Mouse (Mus musculus) liver, embryonic 14.5 days (tissue): ENCODE measurements at regions not wholly inside any gene's neighbourhood (a gene's known extent, or its start where the extent isn't known, plus 50 kb on each side); places are given as distances from the start of the nearest gene placed in this dataset.

ENCODE experiments used
- ATAC-seq: fragments of 200-750 bp; cut with Nextera tagmentation; 2 replicates; pipeline ENCODE4 v1.8.0; 2017; ENCODE audit warnings: moderate number of reproducible peaks, mild to moderate bottlenecking, moderate library complexity; ENCODE audit not compliant: insufficient read depth
- DNase-seq, 3 experiments: peaks; one replicate each; pipeline ENCODE4 v3.0.0-alpha.2; 2012 to 2013; ENCODE audit warnings: low read depth in 3 of 3, low spot score in 3 of 3
- H3K27ac ChIP-seq: fragments of 300-500 bp; sonication (generic); 2 replicates; pipeline ENCODE4 v1.5.1; 2014; ENCODE audit warnings: moderate library complexity, mild to moderate bottlenecking, control low read depth, inconsistent platforms
- H3K27me3 ChIP-seq: fragments of 300-500 bp; sonication (generic); 2 replicates; pipeline ENCODE4 v1.6.1; 2014; ENCODE audit warnings: mild to moderate bottlenecking, low read length, moderate library complexity; ENCODE audit not compliant: control insufficient read depth, insufficient read depth
- H3K36me3 ChIP-seq: fragments of 300-500 bp; sonication (generic); replicated peaks from 2 replicates; pipeline ENCODE4 v1.6.1; 2014; ENCODE audit warnings: low read depth; ENCODE audit not compliant: control insufficient read depth, insufficient read depth
- H3K4me1 ChIP-seq, 2 experiments: fragments of 200-500 bp in 1 of 2; fragments of 300-500 bp in 1 of 2; sonication (generic) in 1 of 2; replicated peaks; 2 replicates each; pipeline ENCODE4 v1.6.1; 2012 to 2014; ENCODE audit warnings: antibody characterized with exemption in 1 of 2, inconsistent platforms in 1 of 2, low read length in 1 of 2; ENCODE audit not compliant: control insufficient read depth in 2 of 2, insufficient read depth in 2 of 2
- H3K4me2 ChIP-seq: fragments of 300-500 bp; sonication (generic); 2 replicates; pipeline ENCODE4 v1.6.1; 2014; ENCODE audit warnings: low read depth, mild to moderate bottlenecking, control low read depth, moderate library complexity
- H3K4me3 ChIP-seq, 2 experiments: fragments of 200-500 bp in 1 of 2; fragments of 300-500 bp in 1 of 2; sonication (generic) in 1 of 2; 2 replicates each; pipeline ENCODE4 v1.5.1; 2012 to 2014; ENCODE audit warnings: low read depth in 2 of 2, low read length in 2 of 2, mild to moderate bottlenecking in 2 of 2, control low read depth in 1 of 2, inconsistent platforms in 1 of 2, moderate library complexity in 1 of 2; ENCODE audit not compliant: insufficient read depth in 1 of 2
- H3K9ac ChIP-seq: fragments of 300-500 bp; sonication (generic); replicated peaks from 2 replicates; pipeline ENCODE4 v1.6.1; 2014; ENCODE audit warnings: mild to moderate bottlenecking, control low read depth, moderate library complexity
- H3K9me3 ChIP-seq: fragments of 300-500 bp; sonication (generic); 2 replicates; pipeline ENCODE4 v1.6.1; 2016; ENCODE audit warnings: low read length, mixed read lengths; ENCODE audit not compliant: control insufficient read depth
- CTCF ChIP-seq: IDR thresholded peaks from 2 replicates; pipeline ENCODE4 v1.5.1; 2016; ENCODE audit warnings: antibody characterized with exemption, low read depth, control low read depth
- EP300 ChIP-seq: IDR thresholded peaks from 2 replicates; pipeline ENCODE4 v1.6.1; 2016; ENCODE audit warnings: antibody characterized with exemption, low read depth
- WGBS: fragments of 180-500 bp; shearing (Covaris S2); extraction: QIAGEN DNeasy Blood & Tissue Kit; methylation state at CpG from one replicate; pipeline ENCODE4 v1.1.7; 2014; ENCODE audit not compliant: insufficient replicate concordance; 5-methylcytosine and 5-hydroxymethylcytosine counted together

DNA sequence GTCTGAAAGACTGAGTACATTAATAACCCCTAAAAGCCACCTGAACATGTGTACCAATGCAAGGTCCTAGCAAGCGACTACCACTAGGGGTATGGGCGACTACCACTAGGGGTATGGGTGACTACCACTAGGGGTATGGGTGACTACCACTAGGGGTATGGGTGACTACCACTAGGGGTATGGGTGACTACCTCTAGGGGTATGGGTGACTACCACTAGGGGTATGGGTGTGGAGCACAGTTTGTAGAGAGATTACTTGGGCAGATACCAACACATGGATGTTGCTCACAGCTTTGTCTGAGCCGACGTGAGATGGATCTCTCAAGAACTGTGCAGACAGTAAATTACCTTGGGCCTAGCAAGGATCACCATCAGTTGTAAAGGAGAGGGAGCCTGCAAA is 299.2 kb upstream of the Kcnh8 start:
- H3K27ac ChIP-seq = no peak overlapping the region
- no peak for DNase-seq
- no peak overlapping the region for H3K9ac ChIP-seq
- no peaks in the 10 kb centered on the region for H3K4me1 ChIP-seq
- ATAC-seq = no peak
- H3K4me2 ChIP-seq = no peak overlapping the region
- TF ChIP-seq EP300 (no peak), CTCF (no peak)
- H3K4me3 ChIP-seq = no peak overlapping the region
- no peaks in the 10 kb centered on the region for H3K27me3 ChIP-seq
- no peaks in the 10 kb centered on the region for H3K9me3 ChIP-seq
- WGBS = 71% methylated on average over 4 of the region's 4 CpGs
- H3K36me3 ChIP-seq = no peaks in the 10 kb centered on the region

GRCm38 (mm10) chr17:52299769-52300168 is 302.7 kb upstream of the Kcnh8 start:
- H3K9ac ChIP-seq = no peak overlapping the region
- no peaks in the 10 kb centered on the region for H3K9me3 ChIP-seq
- H3K27me3 ChIP-seq = no peaks in the 10 kb centered on the region
- no peak for TF ChIP-seq EP300
- no peak for TF ChIP-seq CTCF
- H3K36me3 ChIP-seq = no peaks in the 10 kb centered on the region
- no peak overlapping the region for H3K4me3 ChIP-seq
- DNase-seq (no peak), ATAC-seq (no peak)
- no peak overlapping the region for H3K27ac ChIP-seq
- WGBS = 58% methylated on average over 4 of the region's 4 CpGs
- no peaks in the 10 kb centered on the region for H3K4me1 ChIP-seq
- no peak overlapping the region for H3K4me2 ChIP-seq

DNA sequence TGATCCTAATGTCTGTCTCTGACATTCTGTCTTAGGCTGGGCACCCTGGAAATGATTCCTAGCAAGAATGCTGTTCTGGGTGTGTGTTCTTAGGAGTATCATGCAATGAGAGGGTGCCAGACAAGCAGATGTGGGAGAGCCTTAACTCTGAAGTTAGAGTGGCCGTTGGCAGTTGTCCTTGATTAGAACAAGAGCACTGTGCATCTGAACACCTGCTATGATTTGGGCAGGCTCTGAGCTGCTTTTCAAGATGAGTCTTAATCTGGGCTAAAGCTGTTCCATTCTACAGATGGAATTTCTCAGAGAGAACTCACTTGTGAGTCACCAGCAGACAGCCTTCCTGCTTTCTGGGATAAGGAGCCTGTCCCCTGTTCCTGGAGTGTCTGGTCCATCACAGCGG is 317.1 kb upstream of the Kcnh8 start:
- no peak for TF ChIP-seq CTCF
- no peak for TF ChIP-seq EP300
- H3K9me3 ChIP-seq = no peaks in the 10 kb centered on the region
- ATAC-seq (no peak), DNase-seq (no peak)
- H3K36me3 ChIP-seq = no peaks in the 10 kb centered on the region
- no peak overlapping the region for H3K4me3 ChIP-seq
- no peak overlapping the region for H3K4me2 ChIP-seq
- WGBS = 59% methylated on average over 2 of the region's 2 CpGs
- H3K9ac ChIP-seq = no peak overlapping the region
- H3K4me1 ChIP-seq = no peaks in the 10 kb centered on the region
- no peaks in the 10 kb centered on the region for H3K27me3 ChIP-seq
- no peak overlapping the region for H3K27ac ChIP-seq

GRCm38 (mm10) chr17:52282264-52282663 is 320.2 kb upstream of the Kcnh8 start:
- Histone ChIP-seq H3K4me1 (no peaks in the 10 kb centered on the region), H3K27ac (no peak overlapping the region), H3K4me3 (no peak overlapping the region), H3K9ac (no peak overlapping the region), H3K9me3 (no peaks in the 10 kb centered on the region), H3K4me2 (no peak overlapping the region), H3K27me3 (no peaks in the 10 kb centered on the region), H3K36me3 (no peaks in the 10 kb centered on the region)
- ATAC-seq (no peak), DNase-seq (no peak)
- WGBS = 37% methylated on average over 3 of the region's 3 CpGs
- TF ChIP-seq EP300 = no peak
- TF ChIP-seq CTCF = no peak

DNA sequence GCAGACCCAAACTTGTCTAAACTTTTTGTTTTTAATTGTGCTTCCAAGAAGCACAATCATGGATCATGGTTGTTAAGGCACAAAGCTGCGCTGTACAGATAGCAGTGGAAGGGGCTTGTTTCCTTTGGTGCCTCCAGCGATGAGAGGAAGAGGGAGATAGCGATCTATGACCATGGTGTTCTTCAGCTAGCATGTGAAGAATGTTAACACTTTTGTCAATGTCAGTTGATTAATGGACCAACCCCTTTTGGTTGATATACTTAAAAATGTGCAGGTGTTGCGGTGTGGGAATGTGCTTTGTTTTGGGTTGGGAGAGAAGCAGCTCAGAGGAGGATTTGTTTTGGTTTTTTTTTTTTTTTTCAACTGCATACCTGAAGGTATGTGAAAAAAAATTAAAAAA is 324.0 kb upstream of the Kcnh8 start:
- no peaks in the 10 kb centered on the region for H3K4me1 ChIP-seq
- H3K4me3 ChIP-seq = no peak overlapping the region
- DNase-seq (no peak), ATAC-seq (no peak)
- H3K27me3 ChIP-seq = no peaks in the 10 kb centered on the region
- 18% methylated on average over 4 of the region's 4 CpGs for WGBS
- H3K9me3 ChIP-seq = no peaks in the 10 kb centered on the region
- H3K4me2 ChIP-seq = no peak overlapping the region
- no peak overlapping the region for H3K27ac ChIP-seq
- no peaks in the 10 kb centered on the region for H3K36me3 ChIP-seq
- no peak for TF ChIP-seq EP300
- H3K9ac ChIP-seq = no peak overlapping the region

DNA sequence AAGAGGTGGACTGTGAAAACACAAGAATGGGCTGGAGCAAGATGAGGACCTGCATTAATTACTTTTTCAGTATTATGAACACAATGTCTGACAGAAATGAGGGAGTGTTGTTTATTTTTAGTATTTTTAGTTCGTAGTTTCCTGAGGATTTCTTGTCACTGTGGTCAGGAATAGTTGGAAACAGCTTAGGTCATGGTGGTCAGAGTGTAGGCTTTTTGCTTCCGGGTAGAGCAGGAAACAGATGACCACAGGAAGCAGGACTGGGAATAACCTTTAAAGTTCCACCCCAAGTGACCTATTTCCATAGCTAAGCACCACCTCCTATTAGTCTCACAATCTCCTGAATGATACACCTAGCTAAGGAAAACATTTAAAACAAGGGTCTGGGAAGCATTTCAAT is 333.7 kb upstream of the Kcnh8 start:
- 14% methylated on average over 2 of the region's 2 CpGs for WGBS
- no peaks in the 10 kb centered on the region for H3K4me1 ChIP-seq
- H3K9me3 ChIP-seq = no peaks in the 10 kb centered on the region
- no peak for TF ChIP-seq CTCF
- TF ChIP-seq EP300 = no peak
- no peaks in the 10 kb centered on the region for H3K36me3 ChIP-seq
- ATAC-seq = no peak
- no peak for DNase-seq
- no peak overlapping the region for H3K4me2 ChIP-seq
- H3K9ac ChIP-seq = no peak overlapping the region
- H3K27me3 ChIP-seq = no peaks in the 10 kb centered on the region
- H3K27ac ChIP-seq = no peak overlapping the region
- no peak overlapping the region for H3K4me3 ChIP-seq
